Mouse (Mus musculus): ENCODE measurements around the gene Zbed6.

GRCm38 (mm10) chr1:133660466-133661202, at the start of gene Zbed6:
- TF ChIP-seq CTCF (IDR thresholded peaks at IDR 0.05) (no peak), POLR2A (IDR thresholded peaks at IDR 0.05; ENCODE audit: insufficient read depth, low read depth, low read length) (no peak), EP300 (IDR thresholded peaks at IDR 0.05; ENCODE audit: insufficient read depth, low read depth, low read length) (no peak)

Measured in heart, adult 2 months (tissue).